Mouse (Mus musculus): ENCODE measurements around the gene Sfrp5. TPM values are rescaled to one million over a fixed set of nuclear protein-coding genes. Genes with fewer than 3 reads are reported as not detected.

Gene Sfrp5
- total RNA-seq, 2 experiments from 2014 or later, result not detected

- ATAC-seq (replicated peaks; ENCODE audit: poor library complexity), result no peak
Measured at GRCm38 (mm10) chr19:42148569-42148860, 53.5 kb downstream of the Sfrp5 start.

Other genes starting within 250 kb of the Sfrp5 start
- gene Mms19, start 221.1 kb downstream of the Sfrp5 start, total RNA-seq (2015), result 15.8 and 16.2 TPM in 2 replicates
- gene Mms19, start 221.1 kb downstream of the Sfrp5 start, total RNA-seq (2017), result 25.2 and 43.2 TPM in 2 replicates
- 11.2 and 13.4 TPM in 2 replicates for gene Ubtd1, start 220.5 kb downstream of the Sfrp5 start, total RNA-seq (2015)
- 11.9 and 12.3 TPM in 2 replicates for gene Ubtd1, start 220.5 kb downstream of the Sfrp5 start, total RNA-seq (2017)
- not detected in 2 replicates for gene Ankrd2, start 166.3 kb downstream of the Sfrp5 start, total RNA-seq (2015)
- gene Ankrd2, start 166.3 kb downstream of the Sfrp5 start, total RNA-seq (2017), result not detected in 2 replicates
- 0.20 TPM in 1 of 2 replicates, not detected in the other for gene Hoga1, start 156.6 kb downstream of the Sfrp5 start, total RNA-seq (2015)
- gene Hoga1, start 156.6 kb downstream of the Sfrp5 start, total RNA-seq (2017), result 0.24 and 0.33 TPM in 2 replicates
- gene 4933411K16Rik, start 150.0 kb downstream of the Sfrp5 start, total RNA-seq (2015), result not detected in 2 replicates
- not detected in 2 replicates for gene 4933411K16Rik, start 150.0 kb downstream of the Sfrp5 start, total RNA-seq (2017)
- gene Morn4, start 115.9 kb downstream of the Sfrp5 start, total RNA-seq (2015), result 0.67 and 1.4 TPM in 2 replicates
- gene Morn4, start 115.9 kb downstream of the Sfrp5 start, total RNA-seq (2017), result 0.30 and 0.54 TPM in 2 replicates
- gene Pi4k2a, start 111.8 kb downstream of the Sfrp5 start, total RNA-seq (2015), result 8.9 and 9.4 TPM in 2 replicates
- gene Pi4k2a, start 111.8 kb downstream of the Sfrp5 start, total RNA-seq (2017), result 5.5 and 7.4 TPM in 2 replicates
- gene Avpi1, start 73.2 kb downstream of the Sfrp5 start, total RNA-seq (2015), result 5.0 and 7.3 TPM in 2 replicates
- 4.9 and 5.4 TPM in 2 replicates for gene Avpi1, start 73.2 kb downstream of the Sfrp5 start, total RNA-seq (2017)
- gene Marveld1, start 54.9 kb downstream of the Sfrp5 start, total RNA-seq (2015), result 14.4 and 14.9 TPM in 2 replicates
- 15.0 and 18.8 TPM in 2 replicates for gene Marveld1, start 54.9 kb downstream of the Sfrp5 start, total RNA-seq (2017)
- gene Zfyve27, start 38.3 kb downstream of the Sfrp5 start, total RNA-seq (2015), result 10.7 and 13.6 TPM in 2 replicates
- 26.9 and 30.5 TPM in 2 replicates for gene Zfyve27, start 38.3 kb downstream of the Sfrp5 start, total RNA-seq (2017)
- not detected in 2 replicates for gene Golga7b, start 45.3 kb upstream of the Sfrp5 start, total RNA-seq (2015)
- not detected in 2 replicates for gene Golga7b, start 45.3 kb upstream of the Sfrp5 start, total RNA-seq (2017)
- gene Crtac1, start 229.5 kb upstream of the Sfrp5 start, total RNA-seq (2015), result not detected in 2 replicates
- gene Crtac1, start 229.5 kb upstream of the Sfrp5 start, total RNA-seq (2017), result not detected in 2 replicates

Data from megakaryocyte progenitor cell, adult 5-6 weeks (primary cell).